Mouse (Mus musculus): Measurements from ENCODE around the gene Max.

GRCm38 (mm10) chr12:76957688-76958087 is 4.3 kb downstream of the Max start:
- TF ChIP-seq POLR2A (IDR thresholded peaks at IDR 0.05; ENCODE audit: insufficient read depth, low read depth, low read length) (no peak), CTCF (IDR thresholded peaks at IDR 0.05) (no peak), EP300 (IDR thresholded peaks at IDR 0.05; ENCODE audit: insufficient read depth, low read depth, low read length) (0 out of 2 replicates have a peak, but pooled peaks have one; percentile 72)

All from heart, adult 2 months (tissue).